Mouse (Mus musculus) layer of hippocampus, postnatal 25 days (tissue): ENCODE data around the gene Rimbp3. TPM values are rescaled to one million over a fixed set of nuclear protein-coding genes. Genes with fewer than 3 reads are reported as not detected.
"Not testable (repeated sequence)": the region's sequence is repeated elsewhere in the genome, so short reads cannot be mapped to it uniquely, and the experiment has no call there.

Experiments used
- DNase-seq, 2 experiments: peaks; one replicate each; pipeline ENCODE4 v3.0.0; 2022; ENCODE audit warnings: mixed read lengths in 2 of 2, low spot score in 1 of 2; ENCODE audit errors: extremely low spot score in 1 of 2
- total RNA-seq, 2 experiments: library from RNA; stranded (reverse); gene quantifications; 2 replicates each; pipeline ENCODE4 v1.2.3; 2021

The Rimbp3 gene
- 1 to 10 TPM; 3.1 to 4.2 TPM for total RNA-seq

GRCm38 (mm10) chr16:17208389-17209361 lies at the start of gene Rimbp3:
TSS of gene Rimbp3 (plus strand) at chr16:17208603.
- DNase-seq, result peak; percentile 80 to 81

GRCm38 (mm10) chr16:17165478-17165877 lies 42.9 kb upstream of the Rimbp3 start:
- not testable (repeated sequence) for DNase-seq

GRCm38 (mm10) chr16:17167179-17167578 lies 41.2 kb upstream of the Rimbp3 start:
- DNase-seq, result no peak

- no peak for DNase-seq
Observed at GRCm38 (mm10) chr16:17168049-17168448, 40.4 kb upstream of the Rimbp3 start.

- DNase-seq, result no peak
Observed at GRCm38 (mm10) chr16:17175765-17176164, 32.6 kb upstream of the Rimbp3 start.

- DNase-seq, result no peak
Observed at GRCm38 (mm10) chr16:17177623-17178170, 30.7 kb upstream of the Rimbp3 start.

GRCm38 (mm10) chr16:17179706-17180105 lies 28.7 kb upstream of the Rimbp3 start:
- DNase-seq, result no peak

- DNase-seq, result no peak
Observed at GRCm38 (mm10) chr16:17181382-17181781, 27.0 kb upstream of the Rimbp3 start.

GRCm38 (mm10) chr16:17182136-17182535 lies 26.3 kb upstream of the Rimbp3 start:
- DNase-seq, result no peak

- no peak for DNase-seq
Observed at GRCm38 (mm10) chr16:17183003-17183402, 25.4 kb upstream of the Rimbp3 start.

GRCm38 (mm10) chr16:17185475-17185874 lies 22.9 kb upstream of the Rimbp3 start:
- no peak for DNase-seq

GRCm38 (mm10) chr16:17193823-17194222 lies 14.6 kb upstream of the Rimbp3 start:
- no peak for DNase-seq

- DNase-seq, result no peak
Observed at GRCm38 (mm10) chr16:17200121-17200952, 8.1 kb upstream of the Rimbp3 start.

GRCm38 (mm10) chr16:17200953-17201707 lies 7.3 kb upstream of the Rimbp3 start:
- DNase-seq, result peak; percentile 70 to 75

- no peak for DNase-seq
Observed at GRCm38 (mm10) chr16:17201977-17202376, 6.4 kb upstream of the Rimbp3 start.

GRCm38 (mm10) chr16:17202549-17202948 lies 5.9 kb upstream of the Rimbp3 start, which contains the start of gene Ube2l3:
TSS of gene Ube2l3 (minus strand) at chr16:17202649.
- DNase-seq, result no peak

GRCm38 (mm10) chr16:17204990-17205389 lies 3.4 kb upstream of the Rimbp3 start:
- DNase-seq, result no peak

- peak in 1 of 2 experiments; percentile 31 for DNase-seq
Observed at GRCm38 (mm10) chr16:17209404-17209960, 1.1 kb downstream of the Rimbp3 start.

- peak; percentile 79 to 81 for DNase-seq
Observed at GRCm38 (mm10) chr16:17209981-17210838, 1.8 kb downstream of the Rimbp3 start.
